Mouse (Mus musculus): Measurements from ENCODE around the gene Capn7.

The Capn7 gene

DNA sequence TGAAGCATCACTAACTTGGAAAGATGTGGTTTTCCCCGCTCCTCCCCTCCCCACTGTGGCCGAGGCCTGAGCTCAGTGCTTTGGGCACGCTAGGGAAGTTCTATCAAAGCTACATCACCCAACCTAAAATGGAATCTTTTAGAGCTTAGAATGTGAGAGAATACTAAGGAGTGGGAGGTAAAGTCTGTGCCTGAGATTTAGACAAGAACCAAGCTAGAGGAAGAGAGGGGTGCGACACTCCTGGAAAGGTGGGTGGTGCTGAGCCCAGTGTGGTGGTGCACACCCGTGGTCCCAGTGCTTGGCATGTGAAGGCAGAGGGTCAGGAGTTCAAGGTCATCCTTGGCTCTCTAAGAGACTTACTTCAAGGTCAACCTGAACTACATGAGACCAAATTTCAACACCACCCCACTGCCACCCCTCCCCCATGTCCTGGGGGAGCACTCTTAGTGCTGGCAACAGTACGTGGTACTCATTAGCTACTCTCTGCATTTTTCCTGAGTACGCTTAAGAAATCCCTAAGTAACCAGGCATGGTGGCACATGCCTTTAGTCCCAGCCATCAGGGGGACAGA lies 59.3 kb downstream of the Capn7 start:
- DNase-seq (ENCODE audit: low read depth, low spot score), result no peak

DNA sequence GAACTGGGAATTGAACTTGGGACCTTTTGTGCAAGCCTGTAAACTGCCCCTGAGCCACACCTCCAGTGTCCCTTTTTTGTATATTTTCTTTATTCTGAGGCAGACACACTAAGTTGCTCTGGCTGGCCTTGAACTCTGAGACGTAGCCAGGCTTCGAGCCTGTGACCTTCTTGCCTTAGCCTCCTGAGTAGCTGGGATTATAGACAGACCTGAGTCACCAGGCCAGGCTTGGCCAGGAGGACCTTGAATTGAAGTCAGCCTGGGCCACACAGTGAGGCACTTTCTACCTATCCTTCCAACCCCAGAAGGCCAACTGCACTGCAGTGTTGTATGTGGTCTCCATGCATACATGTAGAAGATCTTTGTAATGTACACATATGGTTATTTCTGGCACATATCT lies 60.0 kb downstream of the Capn7 start:
- no peak for DNase-seq (ENCODE audit: low read depth, low spot score)

DNA sequence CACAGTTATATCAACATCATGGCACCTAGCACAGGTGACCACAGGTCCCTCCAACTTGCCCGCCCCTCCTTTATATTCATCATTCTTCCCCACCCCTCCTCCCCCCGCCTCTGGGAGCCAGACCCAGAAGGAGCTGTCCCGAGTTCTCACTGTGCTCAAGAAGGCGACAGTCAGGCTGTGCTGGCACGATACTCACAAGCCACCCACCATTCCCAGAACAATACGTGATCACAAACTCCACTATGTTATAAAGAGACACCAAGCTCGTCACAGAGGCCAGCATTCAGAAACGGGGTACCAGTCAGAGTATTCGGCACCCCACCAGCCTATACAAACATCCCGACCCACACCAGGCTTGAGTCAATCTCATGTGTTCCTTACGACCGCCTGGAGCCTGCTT lies 60.9 kb downstream of the Capn7 start:
- DNase-seq (ENCODE audit: low read depth, low spot score), result no peak

DNA sequence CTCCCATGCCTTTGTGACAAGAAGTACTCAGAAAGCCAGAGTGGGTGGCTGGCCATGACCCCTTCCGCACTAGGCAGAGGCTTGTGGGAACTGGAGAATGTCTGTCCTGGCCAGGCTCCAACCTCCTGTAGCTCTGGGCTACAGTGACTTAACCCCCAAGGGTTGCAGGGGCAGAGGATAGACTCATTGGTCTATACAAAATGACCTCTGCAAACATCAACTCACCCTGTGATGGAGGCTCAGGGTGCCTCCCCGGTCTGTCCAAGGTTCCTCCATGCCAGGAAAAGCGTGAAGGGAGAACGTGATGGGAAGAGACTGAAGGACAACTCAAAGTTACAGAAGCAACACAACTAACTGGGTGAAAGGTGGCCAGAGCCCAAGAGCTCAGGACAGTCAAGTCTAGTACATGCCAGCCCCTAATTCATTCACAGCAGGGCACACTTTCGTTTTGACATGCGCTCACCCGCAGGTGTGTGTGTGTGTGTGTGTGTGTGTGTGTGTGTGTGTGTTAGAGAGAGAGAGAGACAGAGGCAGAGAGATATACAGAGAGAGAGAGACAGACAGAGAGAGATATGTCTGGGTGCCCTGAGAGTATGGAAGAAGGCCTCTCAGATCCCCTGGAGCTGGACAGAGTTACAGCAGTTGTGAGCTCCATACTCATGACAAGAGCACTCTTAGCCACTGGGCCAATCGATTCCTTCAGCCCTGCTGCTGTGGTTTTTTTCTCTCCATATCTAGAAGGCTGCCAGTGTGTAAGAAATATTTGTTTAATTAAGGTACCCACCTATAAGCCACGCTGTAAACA lies 61.6 kb downstream of the Capn7 start:
- DNase-seq (ENCODE audit: low read depth, low spot score), result no peak

DNA sequence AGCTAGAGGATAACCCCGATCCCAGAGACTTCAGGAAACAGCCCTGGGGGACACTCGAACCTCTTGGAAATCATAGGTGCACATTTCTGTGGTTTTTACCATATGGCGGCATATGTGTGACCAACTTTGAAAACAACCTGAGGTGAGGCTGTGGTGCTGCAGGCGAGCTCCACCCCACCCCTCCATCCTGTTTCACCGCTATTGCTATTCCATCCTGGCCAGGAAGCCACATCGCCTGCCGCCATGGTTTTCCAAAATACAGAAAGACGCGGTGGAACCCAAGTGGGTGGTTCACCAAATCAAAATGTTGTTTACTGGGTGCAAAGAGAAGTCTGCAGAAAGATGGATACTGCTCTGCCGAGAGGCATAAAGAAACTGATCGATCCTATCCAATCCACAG lies 62.4 kb downstream of the Capn7 start:
- no peak for DNase-seq (ENCODE audit: low read depth, low spot score)

DNA sequence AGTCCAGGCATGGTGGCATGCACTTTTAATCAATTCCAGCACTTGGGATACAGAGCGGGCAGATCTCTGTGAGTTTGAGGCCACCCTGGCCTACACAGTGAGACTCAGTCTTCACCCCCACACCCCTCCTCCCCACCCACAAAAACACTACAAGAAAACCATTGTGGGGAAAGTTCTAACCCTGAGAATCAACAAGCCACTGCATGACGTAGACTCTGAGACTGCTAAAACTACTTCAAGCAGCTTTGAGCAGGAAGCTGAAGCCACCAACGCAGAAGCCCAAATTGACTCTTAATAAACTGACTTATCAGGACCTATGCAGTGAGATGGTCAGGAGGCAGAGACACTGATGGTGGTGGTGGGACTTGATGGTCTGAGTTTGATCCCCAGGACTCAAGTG lies 62.8 kb downstream of the Capn7 start:
- no peak for DNase-seq (ENCODE audit: low read depth, low spot score)

DNA sequence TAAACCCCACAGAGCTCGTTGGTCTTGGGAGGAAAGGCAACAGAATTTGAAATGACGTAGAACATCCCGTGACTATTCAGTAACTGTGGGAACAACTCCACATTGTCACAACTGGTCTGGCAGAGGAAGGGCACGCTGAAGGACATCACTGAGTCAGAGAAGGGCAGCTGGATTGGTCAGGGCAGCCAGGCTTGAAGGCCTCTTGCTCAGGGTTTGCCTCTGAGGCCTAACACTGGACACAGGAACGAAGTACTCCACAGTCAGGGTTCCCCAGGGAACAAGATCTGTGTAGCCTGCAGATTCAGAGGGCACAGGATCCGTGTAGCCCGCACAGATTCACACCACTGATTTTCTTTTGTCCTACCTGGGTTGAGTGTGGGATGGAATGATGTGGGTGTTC lies 63.8 kb downstream of the Capn7 start:
- no peak for DNase-seq (ENCODE audit: low read depth, low spot score)

DNA sequence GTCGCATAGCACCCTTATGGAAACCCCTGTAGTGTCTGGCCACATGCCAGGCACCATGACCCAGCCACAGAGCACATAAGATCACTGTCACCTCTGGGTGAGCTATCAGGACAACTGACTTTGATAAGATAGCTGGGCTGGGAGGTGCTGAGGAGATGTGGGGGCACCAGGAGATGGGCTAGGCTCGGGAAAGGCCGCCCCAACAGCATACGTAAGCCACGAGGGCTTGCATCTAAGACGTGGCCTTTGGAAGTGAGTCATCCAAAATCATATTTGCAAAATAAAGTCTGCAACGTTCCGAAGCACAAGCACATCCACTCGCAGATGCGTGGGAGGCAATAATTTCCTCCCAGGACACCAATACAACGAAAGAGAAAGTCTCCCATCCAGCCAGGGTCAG lies 64.5 kb downstream of the Capn7 start:
- DNase-seq (ENCODE audit: low read depth, low spot score), result peak; percentile 75

DNA sequence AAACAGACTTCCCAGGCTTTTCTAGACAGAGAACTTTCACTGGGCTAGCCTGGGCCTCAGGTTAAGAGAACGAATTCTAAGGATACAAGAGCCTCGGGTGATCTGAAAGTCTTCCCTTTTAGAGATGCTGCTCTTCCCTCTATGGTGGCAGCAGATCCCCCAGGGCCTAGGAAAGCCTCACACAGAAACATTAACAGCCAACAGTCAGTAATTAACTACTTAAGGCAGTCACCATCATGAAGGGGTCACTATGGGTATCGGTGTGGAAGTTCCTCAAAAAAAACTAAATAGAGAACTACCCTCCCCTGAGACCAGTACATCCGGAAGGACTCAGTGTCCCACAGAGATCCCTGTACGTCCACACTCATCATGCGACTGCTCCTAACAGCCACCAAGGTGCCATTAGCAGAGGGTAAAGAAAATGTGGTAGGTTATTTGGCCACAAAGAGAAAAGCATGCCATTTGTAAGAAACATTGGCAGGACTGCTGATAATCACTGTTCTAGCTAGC lies 65.5 kb downstream of the Capn7 start:
- no peak for DNase-seq (ENCODE audit: low read depth, low spot score)

DNA sequence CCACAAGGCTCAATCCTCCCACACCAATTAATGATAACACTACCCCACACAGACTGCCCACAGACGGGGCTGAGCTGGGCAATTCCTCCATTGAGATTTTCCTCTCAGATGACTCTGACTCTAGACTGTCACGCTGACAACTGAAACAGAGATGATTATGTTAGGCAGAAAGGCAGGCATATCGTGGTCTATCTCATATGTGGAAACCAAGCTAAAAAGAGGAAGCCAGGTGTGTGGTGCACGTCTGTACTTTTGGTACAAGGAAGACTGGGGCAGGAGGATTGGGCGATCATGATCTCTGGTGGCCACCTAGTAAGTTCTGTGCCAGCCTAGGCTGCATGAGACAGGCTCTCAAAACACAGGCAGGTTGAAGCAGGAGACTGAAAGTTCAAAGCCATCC lies 66.3 kb downstream of the Capn7 start:
- DNase-seq (ENCODE audit: low read depth, low spot score), result no peak

DNA sequence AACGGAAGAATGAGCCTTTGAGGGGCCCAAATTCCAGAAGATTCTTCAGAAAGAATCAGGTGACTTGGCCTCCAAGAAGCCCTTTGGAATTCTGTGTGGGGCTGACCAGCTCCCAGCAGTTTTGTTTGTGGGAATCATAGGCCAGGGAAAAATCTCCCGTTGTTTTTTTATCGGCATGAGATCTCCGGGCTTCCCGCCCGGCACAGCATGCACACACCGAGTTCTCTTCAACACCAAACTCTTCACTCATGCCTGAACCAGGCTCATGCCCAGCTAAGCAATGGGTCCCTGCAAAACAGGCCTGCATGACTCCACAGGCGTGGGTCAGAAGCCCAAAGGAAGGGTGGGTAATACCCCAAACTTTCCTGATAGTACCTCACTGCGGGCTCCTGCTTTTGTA lies 67.1 kb downstream of the Capn7 start:
- DNase-seq (ENCODE audit: low read depth, low spot score), result no peak

DNA sequence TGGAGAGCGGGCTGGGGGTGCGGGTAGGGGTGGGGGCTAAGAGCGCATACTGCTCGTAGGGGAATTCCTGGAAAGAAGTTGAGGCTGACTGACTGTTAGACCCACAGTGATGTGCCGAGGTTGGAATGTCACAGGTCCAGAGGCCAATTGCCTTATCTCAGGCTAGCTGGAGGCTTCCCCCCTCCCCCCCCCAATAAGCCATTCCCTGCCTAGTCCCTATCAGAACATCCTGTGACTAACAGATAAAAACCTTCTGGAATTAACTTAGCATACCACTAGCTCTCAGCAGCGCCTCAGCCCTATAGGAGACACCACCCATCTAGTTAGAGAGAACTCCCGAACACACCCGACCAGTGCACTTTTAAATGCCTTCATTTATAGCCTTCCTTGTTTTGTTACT lies 67.6 kb downstream of the Capn7 start:
- DNase-seq (ENCODE audit: low read depth, low spot score), result peak; percentile 88

DNA sequence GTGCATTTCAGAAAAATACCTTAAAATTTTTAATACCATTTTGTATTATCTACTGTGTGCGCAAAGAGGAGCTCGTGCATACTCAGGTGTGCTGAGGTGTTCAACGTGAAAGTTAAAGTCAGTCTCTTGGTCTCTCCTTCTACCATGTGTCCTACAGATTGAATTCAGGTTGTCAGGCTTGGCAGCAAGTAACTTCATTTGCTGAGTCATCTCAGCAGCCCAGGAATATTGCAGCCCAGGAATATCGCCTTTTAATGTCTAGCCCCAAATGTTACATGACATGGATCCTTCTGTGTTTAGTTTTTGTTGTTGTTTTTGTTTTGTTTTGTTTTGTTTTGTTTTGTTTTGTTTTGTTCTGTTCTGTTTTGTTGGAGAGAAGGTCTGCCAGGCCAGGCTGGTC lies 68.2 kb downstream of the Capn7 start:
- peak; percentile 64 for DNase-seq (ENCODE audit: low read depth, low spot score)

DNA sequence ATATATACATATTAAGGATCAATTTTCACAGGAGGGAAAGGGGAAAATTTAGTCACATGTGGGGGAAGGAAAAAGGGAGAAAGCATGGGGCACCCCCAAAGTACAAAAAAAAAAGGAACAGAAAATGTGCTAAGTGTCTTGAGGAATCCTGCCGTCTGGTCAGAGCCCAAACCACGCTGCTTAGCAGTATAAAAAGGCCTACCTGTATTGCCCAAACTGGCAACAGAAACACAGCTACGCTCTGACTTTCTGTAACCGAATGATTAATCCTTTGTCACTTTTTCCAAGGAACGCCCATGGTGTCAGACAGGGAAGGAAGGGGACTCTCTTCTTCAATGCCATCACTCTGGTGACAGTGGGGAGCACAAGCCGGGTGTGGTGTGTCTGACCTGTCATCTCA lies 69.2 kb downstream of the Capn7 start:
- no peak for DNase-seq (ENCODE audit: low read depth, low spot score)

DNA sequence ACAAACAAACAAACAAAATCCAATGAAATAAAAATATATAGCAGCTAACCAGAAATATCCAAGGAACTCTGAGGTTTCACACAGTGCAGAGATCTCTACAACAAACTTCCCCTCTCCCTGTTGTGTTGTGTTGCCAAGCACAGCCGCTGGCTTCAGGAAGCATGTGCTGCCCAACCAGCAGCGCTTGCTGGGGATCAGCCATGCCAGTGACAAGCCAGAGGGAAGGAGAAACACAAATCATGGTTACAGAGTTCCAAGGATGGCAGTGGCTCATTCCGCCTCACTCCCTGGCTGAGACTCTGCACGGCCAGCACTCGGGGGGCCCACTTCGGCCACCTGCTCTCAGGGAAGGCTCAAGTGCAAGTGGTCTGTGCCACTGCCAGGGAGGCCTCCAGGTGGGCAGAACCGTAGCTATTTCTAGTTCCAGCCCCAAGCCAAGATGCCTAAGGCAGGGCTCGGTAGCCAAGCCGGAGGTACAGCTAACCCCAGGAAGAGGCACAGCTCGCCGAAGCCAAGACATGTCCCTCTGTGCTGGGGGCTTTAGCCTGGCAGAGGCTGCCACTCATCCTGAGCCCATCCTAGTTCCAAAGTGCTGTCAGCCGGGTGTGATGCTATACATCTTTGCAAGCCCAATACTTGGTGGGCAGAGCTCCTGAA lies 69.8 kb downstream of the Capn7 start:
- DNase-seq (ENCODE audit: low read depth, low spot score), result no peak

DNA sequence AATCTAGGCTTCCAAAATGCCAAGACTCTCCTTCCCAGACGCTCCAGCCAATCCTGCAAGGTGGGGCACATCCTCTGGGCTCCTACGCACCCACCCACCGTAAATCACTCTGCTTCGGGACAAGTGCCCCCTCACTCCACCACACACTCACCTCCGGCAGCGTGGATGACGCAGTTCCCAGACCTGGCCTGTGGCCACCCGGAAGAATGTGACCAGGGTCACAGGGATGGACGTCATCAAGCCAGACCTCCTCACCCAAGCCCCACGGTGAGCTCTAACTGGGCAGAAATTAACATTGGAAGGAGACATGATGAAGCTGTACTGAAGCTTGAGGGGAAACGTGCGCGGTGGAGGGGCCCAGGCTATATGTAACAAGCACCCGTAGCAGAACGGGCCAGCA lies 70.8 kb downstream of the Capn7 start:
- DNase-seq (ENCODE audit: low read depth, low spot score), result no peak

DNA sequence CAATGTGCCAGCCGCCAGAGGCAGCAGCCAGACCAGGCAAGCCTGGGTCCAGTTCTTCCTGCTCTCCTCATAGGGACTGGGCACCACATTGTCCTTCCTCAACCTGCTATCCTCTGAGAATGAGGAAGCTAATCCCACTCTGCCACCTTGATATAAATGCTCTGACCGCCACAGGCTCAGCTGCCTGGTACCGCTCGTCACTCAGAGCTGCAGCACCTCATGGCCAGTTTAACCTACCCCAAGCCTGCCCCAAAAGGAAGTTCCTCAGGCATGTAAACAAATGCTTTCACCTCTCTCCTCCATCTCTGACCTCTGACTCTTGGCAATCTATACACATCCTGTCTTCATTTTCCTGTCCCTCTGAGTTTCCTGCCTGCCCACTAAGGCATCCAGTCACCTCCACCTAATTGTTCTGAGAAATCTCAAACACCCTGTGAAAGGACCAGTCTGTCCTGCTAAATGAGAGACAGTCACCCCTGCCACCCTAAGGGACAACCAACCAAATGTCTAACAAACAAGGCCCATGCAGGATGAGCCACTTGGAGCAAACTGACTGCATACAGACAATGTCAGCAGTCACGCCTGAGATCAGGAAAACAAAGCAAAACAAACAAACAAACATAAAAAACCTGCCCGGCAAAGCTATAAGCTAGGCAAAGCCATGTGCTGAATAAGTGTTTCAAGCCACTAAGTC lies 71.6 kb downstream of the Capn7 start:
- DNase-seq (ENCODE audit: low read depth, low spot score), result no peak

DNA sequence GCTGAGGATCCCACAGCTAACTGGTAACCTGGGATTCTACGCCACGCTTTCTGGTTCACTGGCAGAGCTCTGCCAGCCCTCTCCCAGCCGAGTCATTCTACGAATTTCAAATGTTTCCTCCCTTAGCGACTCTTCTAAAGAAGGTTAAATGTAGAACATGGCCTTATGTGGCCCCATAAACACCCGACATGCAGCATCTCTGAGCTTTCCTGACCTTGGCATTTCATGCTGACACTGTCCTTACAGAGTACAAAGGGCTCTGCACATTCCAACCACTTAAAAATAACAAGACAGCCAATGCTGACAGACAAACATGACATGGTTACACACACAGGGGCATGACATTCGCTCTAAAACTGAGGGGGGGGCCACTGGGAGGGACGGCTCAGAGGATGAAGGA lies 72.2 kb downstream of the Capn7 start:
- DNase-seq (ENCODE audit: low read depth, low spot score), result no peak

DNA sequence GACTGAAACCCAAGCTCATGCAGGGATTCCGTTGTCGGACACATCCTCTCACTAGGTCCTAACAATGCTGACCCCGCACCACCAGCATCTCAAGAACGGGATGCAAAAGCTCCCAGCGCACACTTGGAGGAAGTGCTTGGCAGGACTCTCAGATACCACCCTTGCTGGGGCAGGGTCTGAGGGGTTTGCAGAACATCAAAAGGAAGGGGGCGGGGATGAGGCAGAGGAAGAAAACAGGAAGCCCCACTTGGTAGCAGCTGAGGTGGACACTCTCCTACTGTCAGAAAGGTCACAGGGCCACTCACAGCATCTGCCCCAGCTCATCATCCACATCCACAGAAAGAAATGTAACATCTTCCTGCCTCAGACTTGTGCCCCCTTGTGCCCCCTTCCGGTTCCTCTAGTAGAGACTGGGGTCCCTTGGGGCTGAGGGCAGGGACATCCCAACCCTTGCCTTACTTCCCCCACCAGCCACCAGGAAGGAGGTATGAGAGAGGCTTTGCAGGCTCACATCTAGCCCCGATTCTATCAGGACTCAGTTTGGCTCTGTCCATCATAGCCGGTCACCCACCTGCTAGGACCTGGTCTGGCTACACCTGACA lies 73.8 kb downstream of the Capn7 start:
- no peak for DNase-seq (ENCODE audit: low read depth, low spot score)

DNA sequence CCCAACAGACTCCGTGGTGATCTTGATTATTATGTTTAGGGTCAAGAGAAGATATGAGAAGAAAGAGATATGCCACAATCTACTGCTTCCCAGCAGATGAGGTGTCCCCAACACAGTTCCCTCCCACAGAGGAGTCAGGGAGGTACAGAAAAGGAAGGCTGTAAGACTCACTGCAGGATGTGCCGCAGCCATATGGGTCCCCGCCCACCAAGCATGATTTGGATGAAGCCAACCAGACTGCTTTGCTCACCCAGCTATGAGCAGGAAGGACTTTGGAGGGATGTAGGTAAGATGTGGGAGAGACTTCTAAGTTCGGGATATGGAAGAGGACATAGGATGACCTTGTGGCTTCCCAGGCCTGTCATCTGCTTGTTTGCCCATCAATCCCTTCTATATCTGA lies 74.3 kb downstream of the Capn7 start:
- no peak for DNase-seq (ENCODE audit: low read depth, low spot score)

DNA sequence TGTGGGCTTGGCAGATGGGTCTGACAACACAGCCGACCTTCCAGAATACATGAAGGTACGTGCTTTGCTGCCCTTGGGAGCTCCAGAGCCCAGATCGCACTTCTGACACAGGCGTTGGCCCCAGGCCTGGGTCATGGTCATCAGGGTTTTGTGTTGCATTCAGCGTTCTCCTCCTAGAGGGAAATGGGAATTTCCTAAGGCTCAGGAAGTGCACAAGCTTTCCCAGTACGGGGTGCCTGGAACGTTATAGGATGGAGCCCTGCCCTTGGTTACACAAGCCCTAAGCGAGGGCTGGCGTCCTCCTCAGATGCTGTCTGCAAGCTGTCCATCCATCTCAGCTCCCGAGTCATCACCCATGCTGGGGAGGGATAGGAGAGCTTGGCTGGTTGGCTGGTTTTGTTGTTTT lies 76.2 kb downstream of the Capn7 start:
- DNase-seq (ENCODE audit: low read depth, low spot score), result no peak

All from 3T3-L1 (cell line).